Mouse (Mus musculus): Measurements from ENCODE around the gene H2-Ob. TPM values are rescaled to one million over a fixed set of nuclear protein-coding genes. Genes with fewer than 3 reads are reported as not detected.
A peak's percentile ranks its signal among the peaks of the same experiment; 100 is the strongest.

H2-Ob gene
- polyA plus RNA-seq, 2 experiments = 0.17 to 0.20 TPM

DNA sequence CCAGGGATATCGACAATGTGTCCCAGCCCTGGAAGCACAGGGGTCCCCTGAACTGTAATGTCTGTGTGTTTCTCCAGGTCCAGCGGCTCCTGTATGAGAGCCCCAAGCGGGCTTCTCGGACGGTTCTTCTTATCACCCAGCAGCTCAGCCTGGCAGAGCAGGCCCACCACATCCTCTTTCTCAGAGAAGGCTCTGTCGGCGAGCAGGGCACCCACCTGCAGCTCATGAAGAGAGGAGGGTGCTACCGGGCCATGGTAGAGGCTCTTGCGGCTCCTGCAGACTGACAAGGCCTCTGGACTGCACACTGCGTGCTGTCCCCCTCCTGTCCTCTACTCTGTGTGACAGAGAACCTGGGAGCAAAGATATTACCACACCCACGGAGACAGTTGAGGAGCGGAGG, 42.2 kb upstream of the H2-Ob start:
- Histone ChIP-seq H3K4me2 (ENCODE audit: low read depth) (no peak overlapping the region), H3K27ac (no peak overlapping the region), H3K36me3 (replicated peaks; ENCODE audit: control insufficient read depth, insufficient read depth, low read depth) (no peaks in the 10 kb centered on the region), H3K9ac (replicated peaks) (no peak overlapping the region), H3K4me3 (ENCODE audit: insufficient read depth in 1 of 2, low read depth in 2 of 2, low read length in 2 of 2) (no peak overlapping the region), H3K4me1 (replicated peaks; ENCODE audit: control insufficient read depth in 2 of 2, insufficient read depth in 2 of 2, low read length in 1 of 2) (no peaks in the 10 kb centered on the region), H3K9me3 (ENCODE audit: control insufficient read depth, low read length) (no peaks in the 10 kb centered on the region), H3K27me3 (ENCODE audit: control insufficient read depth, insufficient read depth, low read length) (peaks cover 34% of the 10 kb centered on the region)
- 11% methylated on average over 12 of the region's 12 CpGs for WGBS (ENCODE audit: insufficient replicate concordance)
- DNase-seq (ENCODE audit: low read depth in 3 of 3, low spot score in 3 of 3) = no peak
- TF ChIP-seq CTCF (IDR thresholded peaks at IDR 0.05; ENCODE audit: low read depth) = no peak
- no peak for TF ChIP-seq EP300 (IDR thresholded peaks at IDR 0.05; ENCODE audit: low read depth)
- 0 out of 2 replicates have a peak, but pooled peaks have one; percentile 18 for ATAC-seq (ENCODE audit: insufficient read depth)

DNA sequence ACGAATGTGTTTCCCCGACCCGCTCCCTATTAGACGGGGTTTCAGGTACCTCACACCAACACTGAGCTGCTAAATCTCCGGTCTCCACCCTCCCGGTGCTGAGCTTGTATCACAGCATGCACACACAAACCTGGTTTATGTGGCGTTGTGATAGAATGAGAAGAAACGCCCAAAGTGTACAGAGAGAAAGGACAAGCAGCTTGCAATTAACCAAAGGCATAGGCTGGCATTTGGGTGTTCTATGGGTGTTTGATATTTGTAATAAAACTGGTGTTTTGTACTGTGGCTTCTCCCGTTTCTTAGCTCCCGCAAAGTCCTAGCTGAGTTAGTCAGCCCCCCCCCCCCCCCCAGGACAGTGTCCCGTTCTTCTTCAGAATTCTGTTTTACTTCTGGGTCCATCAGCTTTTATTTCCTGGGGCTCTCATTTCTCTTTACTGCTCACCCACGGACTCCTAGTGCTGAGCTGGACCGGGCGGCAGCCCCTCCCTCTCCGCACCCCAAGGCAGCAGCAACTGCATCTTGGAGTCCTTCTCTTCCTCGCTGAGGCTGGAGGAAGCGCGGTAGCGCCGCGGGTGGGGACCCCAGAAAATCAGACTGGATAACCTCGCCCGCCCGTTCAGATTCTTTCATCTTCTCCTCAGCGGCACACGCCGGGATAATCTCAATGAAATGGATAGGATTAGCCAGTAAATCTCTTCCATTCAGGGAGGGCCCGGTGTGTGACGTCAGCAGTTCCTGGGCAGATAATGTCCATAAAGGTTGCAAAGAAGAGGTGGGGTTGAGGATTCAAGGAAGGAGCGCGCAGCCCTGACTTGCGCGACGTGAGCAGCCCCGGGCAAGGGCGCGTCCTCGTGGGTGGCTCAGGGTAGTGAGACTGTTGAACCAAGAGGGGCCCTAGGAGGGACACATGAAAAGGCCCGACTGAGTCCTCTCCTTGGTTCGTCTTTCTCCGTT, 41.5 kb upstream of the H2-Ob start, which contains the start of gene Psmb8:
Gene Psmb8 (plus strand): TSS at position 781 of the 954 bp plus-strand sequence.
- Histone ChIP-seq H3K4me1 (replicated peaks; ENCODE audit: control insufficient read depth in 2 of 2, insufficient read depth in 2 of 2, low read length in 1 of 2) (no peaks in the 10 kb centered on the region), H3K4me3 (ENCODE audit: insufficient read depth in 1 of 2, low read depth in 2 of 2, low read length in 2 of 2) (peak within 1 kb of the TSS; percentile 28 to 52), H3K4me2 (ENCODE audit: low read depth) (peak within 1 kb of the TSS; percentile 60), H3K36me3 (replicated peaks; ENCODE audit: control insufficient read depth, insufficient read depth, low read depth) (no peaks in the 10 kb centered on the region), H3K9me3 (ENCODE audit: control insufficient read depth, low read length) (no peaks in the 10 kb centered on the region), H3K9ac (replicated peaks) (0 out of 2 replicates have a peak within 1 kb of the TSS, but pooled peaks have one; percentile 18), H3K27me3 (ENCODE audit: control insufficient read depth, insufficient read depth, low read length) (peaks cover 34% of the 10 kb centered on the region), H3K27ac (no peak within 1 kb of the TSS)
- DNase-seq (ENCODE audit: low read depth in 3 of 3, low spot score in 3 of 3) (peak in 2 of 3 experiments; percentile 48 to 55), ATAC-seq (ENCODE audit: insufficient read depth) (no peak)
- 3% methylated on average over 41 of the region's 41 CpGs for WGBS (ENCODE audit: insufficient replicate concordance)
- TF ChIP-seq CTCF (IDR thresholded peaks at IDR 0.05; ENCODE audit: low read depth) (no peak), EP300 (IDR thresholded peaks at IDR 0.05; ENCODE audit: low read depth) (no peak)

DNA sequence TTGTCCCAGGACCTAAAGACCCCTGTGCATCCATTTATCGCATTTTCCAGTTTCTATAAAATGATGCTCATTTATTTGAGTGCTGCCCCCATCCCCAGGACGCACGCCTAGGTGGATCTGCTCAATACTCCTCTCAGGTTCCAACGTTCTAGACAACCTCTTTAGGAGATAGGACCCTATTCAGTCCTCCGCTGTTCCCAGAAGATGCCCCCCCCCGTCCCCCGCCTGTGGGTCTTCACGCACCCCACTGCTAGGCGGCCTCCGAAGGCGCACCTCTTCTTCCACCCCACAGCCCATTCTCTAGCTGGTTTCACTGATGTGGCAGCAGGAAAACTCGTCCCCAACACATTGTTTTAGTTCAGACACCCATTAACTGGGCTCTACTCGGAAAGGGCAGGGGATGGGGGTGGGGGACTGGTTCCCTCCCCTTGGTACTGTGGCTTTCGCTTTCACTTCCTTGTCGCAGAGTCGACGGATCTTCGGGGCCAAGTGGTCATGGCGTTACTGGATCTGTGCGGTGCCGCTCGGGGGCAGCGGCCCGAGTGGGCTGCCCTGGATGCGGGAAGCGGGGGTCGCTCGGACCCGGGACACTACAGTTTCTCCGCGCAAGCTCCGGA, 40.7 kb upstream of the H2-Ob start:
- DNase-seq (ENCODE audit: low read depth in 3 of 3, low spot score in 3 of 3) (no peak), ATAC-seq (ENCODE audit: insufficient read depth) (no peak)
- peak overlapping the region; percentile 60 for H3K4me2 ChIP-seq (ENCODE audit: low read depth)
- peaks cover 34% of the 10 kb centered on the region for H3K27me3 ChIP-seq (ENCODE audit: control insufficient read depth, insufficient read depth, low read length)
- no peak overlapping the region for H3K27ac ChIP-seq
- H3K9ac ChIP-seq (replicated peaks) = 0 out of 2 replicates have a peak overlapping the region, but pooled peaks have one; percentile 18
- TF ChIP-seq EP300 (IDR thresholded peaks at IDR 0.05; ENCODE audit: low read depth) (no peak), CTCF (IDR thresholded peaks at IDR 0.05; ENCODE audit: low read depth) (no peak)
- WGBS (ENCODE audit: insufficient replicate concordance) = 1% methylated on average over 32 of the region's 32 CpGs
- H3K4me1 ChIP-seq (replicated peaks; ENCODE audit: control insufficient read depth in 2 of 2, insufficient read depth in 2 of 2, low read length in 1 of 2) = no peaks in the 10 kb centered on the region
- H3K9me3 ChIP-seq (ENCODE audit: control insufficient read depth, low read length) = no peaks in the 10 kb centered on the region
- H3K4me3 ChIP-seq (ENCODE audit: insufficient read depth in 1 of 2, low read depth in 2 of 2, low read length in 2 of 2) = peak overlapping the region; percentile 28 to 52
- H3K36me3 ChIP-seq (replicated peaks; ENCODE audit: control insufficient read depth, insufficient read depth, low read depth) = no peaks in the 10 kb centered on the region

DNA sequence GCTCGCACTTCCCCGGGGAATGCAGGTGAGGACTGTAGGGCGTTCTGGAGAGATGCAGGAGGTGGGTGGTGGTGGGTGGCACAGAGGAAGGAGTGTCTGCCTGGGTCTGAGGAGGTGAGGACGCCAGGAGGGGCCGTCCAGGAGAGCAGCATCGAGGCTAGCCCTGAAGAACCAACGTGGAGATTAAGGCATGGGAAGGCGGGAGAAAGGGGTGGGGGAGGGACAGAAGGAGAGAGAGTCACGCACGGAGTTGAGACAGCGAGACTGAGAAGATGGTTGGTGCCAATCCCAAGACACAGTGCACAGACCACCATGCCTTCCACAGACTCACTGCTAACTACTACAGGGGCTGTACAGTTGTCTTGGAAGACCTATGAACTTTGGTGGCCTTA, 40.2 kb upstream of the H2-Ob start:
- DNase-seq (ENCODE audit: low read depth in 3 of 3, low spot score in 3 of 3) (no peak), ATAC-seq (ENCODE audit: insufficient read depth) (no peak)
- Histone ChIP-seq H3K4me1 (replicated peaks; ENCODE audit: control insufficient read depth in 2 of 2, insufficient read depth in 2 of 2, low read length in 1 of 2) (no peaks in the 10 kb centered on the region), H3K27ac (no peak overlapping the region), H3K36me3 (replicated peaks; ENCODE audit: control insufficient read depth, insufficient read depth, low read depth) (no peaks in the 10 kb centered on the region), H3K27me3 (ENCODE audit: control insufficient read depth, insufficient read depth, low read length) (peaks cover 32% of the 10 kb centered on the region), H3K4me3 (ENCODE audit: insufficient read depth in 1 of 2, low read depth in 2 of 2, low read length in 2 of 2) (peak overlapping the region; percentile 28 to 52), H3K9ac (replicated peaks) (0 out of 2 replicates have a peak overlapping the region, but pooled peaks have one; percentile 18), H3K9me3 (ENCODE audit: control insufficient read depth, low read length) (no peaks in the 10 kb centered on the region), H3K4me2 (ENCODE audit: low read depth) (peak overlapping the region; percentile 60)
- WGBS (ENCODE audit: insufficient replicate concordance) = 10% methylated on average over 11 of the region's 11 CpGs
- TF ChIP-seq EP300 (IDR thresholded peaks at IDR 0.05; ENCODE audit: low read depth) = no peak
- no peak for TF ChIP-seq CTCF (IDR thresholded peaks at IDR 0.05; ENCODE audit: low read depth)

All from liver, embryonic 14.5 days (tissue).